Mouse (Mus musculus) MEL (cell line): ENCODE results near the gene Tmem63a. TPM values are rescaled to one million over a fixed set of nuclear protein-coding genes. Genes with fewer than 3 reads are reported as not detected.
A peak's percentile ranks its signal among the peaks of the same experiment; 100 is the strongest.

Experiments used
- BHLHE40 ChIP-seq: IDR thresholded peaks from 2 replicates; pipeline ENCODE4 v1.6.1; 2012; ENCODE audit warnings: low read depth, mild to moderate bottlenecking, inconsistent platforms, low read length, improper control_type of control experiment, borderline replicate concordance
- E2F4 ChIP-seq: IDR thresholded peaks from 2 replicates; pipeline ENCODE4 v1.6.1; 2011; ENCODE audit warnings: low read depth, low read length, improper control_type of control experiment, borderline replicate concordance
- ELF1 ChIP-seq: IDR thresholded peaks from 2 replicates; pipeline ENCODE4 v1.6.1; 2014; ENCODE audit warnings: low read depth, mild to moderate bottlenecking, inconsistent platforms, low read length, improper control_type of control experiment, moderate library complexity
- EP300 ChIP-seq, 2 experiments: IDR thresholded peaks; 2 replicates each; pipeline ENCODE4 v1.6.1; 2011; ENCODE audit warnings: improper control_type of control experiment in 2 of 2, low read length in 2 of 2, low read depth in 1 of 2, mild to moderate bottlenecking in 1 of 2
- ETS1 ChIP-seq: IDR thresholded peaks from 2 replicates; pipeline ENCODE4 v1.6.1; 2012; ENCODE audit warnings: low read depth, mild to moderate bottlenecking, inconsistent platforms, low read length, improper control_type of control experiment, moderate library complexity
- GABPA ChIP-seq: IDR thresholded peaks from 2 replicates; pipeline ENCODE4 v1.6.1; 2012; ENCODE audit warnings: low read depth, mild to moderate bottlenecking, inconsistent platforms, low read length, improper control_type of control experiment, moderate library complexity
- GATA1 ChIP-seq: IDR thresholded peaks from 2 replicates; pipeline ENCODE4 v1.6.1; 2011; ENCODE audit warnings: low read depth, low read length, improper control_type of control experiment
- HCFC1 ChIP-seq: IDR thresholded peaks from 2 replicates; pipeline ENCODE4 v1.6.1; 2012; ENCODE audit warnings: low read depth, mild to moderate bottlenecking, inconsistent platforms, low read length, improper control_type of control experiment, moderate library complexity
- KAT2A ChIP-seq: conservative IDR thresholded peaks from 2 replicates; pipeline ENCODE4 v1.6.1; 2012; ENCODE audit warnings: low read depth, low read length, improper control_type of control experiment, inconsistent platforms
- MAZ ChIP-seq: IDR thresholded peaks from 2 replicates; pipeline ENCODE4 v1.6.1; 2012; ENCODE audit warnings: low read depth, mild to moderate bottlenecking, inconsistent platforms, low read length, improper control_type of control experiment
- MEF2A ChIP-seq: IDR thresholded peaks from 2 replicates; pipeline ENCODE4 v1.6.1; 2014; ENCODE audit warnings: low read depth, mild to moderate bottlenecking, inconsistent platforms, low read length, improper control_type of control experiment; ENCODE audit not compliant: poor library complexity, insufficient replicate concordance, severe bottlenecking; ENCODE audit errors: extremely low read depth
- MYB ChIP-seq: IDR thresholded peaks from 2 replicates; pipeline ENCODE4 v1.6.1; 2011; ENCODE audit warnings: mild to moderate bottlenecking, low read depth, low read length, improper control_type of control experiment
- NELFE ChIP-seq: IDR thresholded peaks from 2 replicates; pipeline ENCODE4 v1.6.1; 2011; ENCODE audit warnings: low read depth, low read length, improper control_type of control experiment
- NRF1 ChIP-seq: IDR thresholded peaks from 2 replicates; pipeline ENCODE4 v1.6.1; 2014; ENCODE audit warnings: low read depth, mild to moderate bottlenecking, inconsistent platforms, low read length, improper control_type of control experiment, moderate library complexity; ENCODE audit not compliant: poor library complexity, insufficient read depth, severe bottlenecking
- POLR2AphosphoS2 ChIP-seq: IDR thresholded peaks from 2 replicates; pipeline ENCODE4 v1.6.1; 2011; ENCODE audit warnings: low read length, improper control_type of control experiment
- POLR2AphosphoS5 ChIP-seq: IDR thresholded peaks from 2 replicates; pipeline ENCODE4 v1.6.1; 2012; ENCODE audit warnings: low read depth, borderline replicate concordance, mild to moderate bottlenecking, inconsistent platforms, low read length, moderate library complexity, mixed read lengths
- SIN3A ChIP-seq: IDR thresholded peaks from 2 replicates; pipeline ENCODE4 v1.6.1; 2012; ENCODE audit warnings: low read length, improper control_type of control experiment, inconsistent platforms
- SMC3 ChIP-seq: IDR thresholded peaks from 2 replicates; pipeline ENCODE4 v1.6.1; 2011; ENCODE audit warnings: low read depth, low read length, improper control_type of control experiment
- TAL1 ChIP-seq: IDR thresholded peaks from 2 replicates; pipeline ENCODE4 v1.6.1; 2012; ENCODE audit warnings: mild to moderate bottlenecking, inconsistent platforms, low read length, moderate library complexity, mixed read lengths
- TCF12 ChIP-seq: IDR thresholded peaks from 2 replicates; pipeline ENCODE4 v1.6.1; 2014; ENCODE audit warnings: low read depth, mild to moderate bottlenecking, inconsistent platforms, low read length, improper control_type of control experiment, moderate library complexity
- UBTF ChIP-seq: IDR thresholded peaks from 2 replicates; pipeline ENCODE4 v1.6.1; 2012; ENCODE audit warnings: low read depth, mild to moderate bottlenecking, inconsistent platforms, low read length, improper control_type of control experiment, moderate library complexity, borderline replicate concordance; ENCODE audit not compliant: insufficient read depth
- USF1 ChIP-seq: IDR thresholded peaks from 2 replicates; pipeline ENCODE4 v1.6.1; 2014; ENCODE audit warnings: low read depth, mild to moderate bottlenecking, inconsistent platforms, low read length, improper control_type of control experiment, moderate library complexity
- USF2 ChIP-seq, 2 experiments: IDR thresholded peaks; 2 replicates each; pipeline ENCODE4 v1.6.1; 2011 to 2012; ENCODE audit warnings: improper control_type of control experiment in 2 of 2, low read length in 2 of 2, borderline replicate concordance in 1 of 2, inconsistent platforms in 1 of 2, low read depth in 1 of 2, mild to moderate bottlenecking in 1 of 2; ENCODE audit not compliant: insufficient read depth in 1 of 2
- ZC3H11A ChIP-seq: IDR thresholded peaks from 2 replicates; pipeline ENCODE4 v1.6.1; 2012; ENCODE audit warnings: low read depth, mild to moderate bottlenecking, inconsistent platforms, low read length, improper control_type of control experiment
- ZKSCAN1 ChIP-seq: IDR thresholded peaks from 2 replicates; pipeline ENCODE4 v1.6.1; 2012; ENCODE audit warnings: low read depth, mild to moderate bottlenecking, inconsistent platforms, low read length, improper control_type of control experiment, moderate library complexity
- polyA plus RNA-seq, 2 experiments: library from polyadenylated mRNA; stranded (reverse) in 1 of 2; unstranded in 1 of 2; fragments of >175 nt in 1 of 2; fragments of >200 nt in 1 of 2; gene quantifications; 2 replicates each; pipeline versions ENCODE4 v1.2.1 to v1.2.4; 2012; ENCODE audit warnings: low replicate concordance in 2 of 2, low read depth in 1 of 2; ENCODE audit not compliant: insufficient read length in 2 of 2, insufficient read depth in 1 of 2, missing spikeins in 1 of 2
- total RNA-seq: library from RNA; depleted of rRNA; stranded (reverse); fragments of 300-350 nt; gene quantifications from 2 replicates; pipeline ENCODE4 v1.2.3, GENCODE M21; 2012

Tmem63a gene
- total and polyA plus RNA-seq, 3 experiments = 7.7 to 12.8 TPM; not detected in 1

- TF ChIP-seq USF1 (no peak), NELFE (no peak), MEF2A (no peak), POLR2AphosphoS2 (no peak), GABPA (no peak), NRF1 (no peak), TAL1 (no peak), POLR2AphosphoS5 (no peak), TCF12 (peak; percentile 18; the same call in 1 of the 2 replicates), HCFC1 (no peak), ZKSCAN1 (no peak), MAZ (no peak), E2F4 (no peak), ZC3H11A (peak; percentile 85), USF2 (IDR thresholded peaks at IDR 0.05; ENCODE audit: borderline replicate concordance in 1 of 2, insufficient read depth in 1 of 2, low read depth in 1 of 2, low read length in 2 of 2) (no peak), BHLHE40 (0 out of 2 replicates have a peak, but pooled peaks have one; percentile 11), EP300 (IDR thresholded peaks at IDR 0.05; ENCODE audit: low read depth in 1 of 2, low read length in 2 of 2) (no peak), ETS1 (no peak), SIN3A (no peak), ELF1 (0 out of 2 replicates have a peak, but pooled peaks have one; percentile 24), MYB (no peak), SMC3 (peak; percentile 92), UBTF (no peak), GATA1 (peak; percentile 70), KAT2A (no peak)
Measured at GRCm38 (mm10) chr1:180987759-180988158, 45.6 kb downstream of the Tmem63a start (continued).
